Mouse (Mus musculus) heart, adult 2 months (tissue): ENCODE data around the gene Pla2g4d. TPM values are rescaled to one million over a fixed set of nuclear protein-coding genes. Genes with fewer than 3 reads are reported as not detected.

Experiments used
- DNase-seq, 2 experiments: peaks; one replicate each; pipeline ENCODE4 v3.0.0; 2021
- H3K27ac ChIP-seq: fragments of 200-600 bp; 2 replicates; pipeline ENCODE4 v1.8.1; 2022
- H3K27me3 ChIP-seq: fragments of 200-500 bp; 2 replicates; pipeline ENCODE4 v1.6.1; 2012; ENCODE audit warnings: mild to moderate bottlenecking, low read length, inconsistent platforms, mixed read lengths; ENCODE audit not compliant: control insufficient read depth, insufficient read depth
- H3K36me3 ChIP-seq: fragments of 200-500 bp; 2 replicates; pipeline ENCODE4 v1.6.1; 2012; ENCODE audit warnings: low read length, inconsistent platforms; ENCODE audit not compliant: control insufficient read depth, insufficient read depth
- H3K4me1 ChIP-seq: fragments of 200-500 bp; 2 replicates; pipeline ENCODE4 v1.6.1; 2011; ENCODE audit warnings: low read length; ENCODE audit not compliant: control insufficient read depth, insufficient read depth
- H3K4me3 ChIP-seq: fragments of 200-600 bp; 2 replicates; pipeline ENCODE4 v1.8.1; 2022
- H3K79me2 ChIP-seq: fragments of 200-500 bp; replicated peaks from 2 replicates; pipeline ENCODE4 v1.6.1; 2012; ENCODE audit warnings: mild to moderate bottlenecking, inconsistent platforms, low read length, moderate library complexity, mixed read lengths; ENCODE audit not compliant: control insufficient read depth, insufficient read depth
- H3K9ac ChIP-seq: fragments of 200-500 bp; 2 replicates; pipeline ENCODE4 v1.6.1; 2012; ENCODE audit warnings: low read depth, mild to moderate bottlenecking, control low read depth, inconsistent platforms, low read length, mixed read lengths
- CTCF ChIP-seq: fragments of 200-600 bp; IDR thresholded peaks from 2 replicates; pipeline ENCODE4 v1.8.1; 2022; ENCODE audit warnings: antibody characterized with exemption, mild to moderate bottlenecking, moderate library complexity
- EP300 ChIP-seq: fragments of 200-500 bp; IDR thresholded peaks from 2 replicates; pipeline ENCODE4 v1.6.1; 2011; ENCODE audit warnings: low read depth, low read length, control low read depth; ENCODE audit not compliant: insufficient read depth
- POLR2A ChIP-seq: fragments of 200-500 bp; IDR thresholded peaks from 2 replicates; pipeline ENCODE4 v1.6.1; 2011; ENCODE audit warnings: mild to moderate bottlenecking, low read depth, low read length, control low read depth; ENCODE audit not compliant: insufficient read depth
- WGBS: fragments of 180-500 bp; shearing (Covaris S2); methylation state at CpG from one replicate; pipeline ENCODE4 v1.1.7; 2018; 5-methylcytosine and 5-hydroxymethylcytosine counted together
- intact Hi-C: fragments of 180-260 bp; cut with DNase I; formaldehyde crosslinking; loops from one replicate; pipeline ENCODE4 v1.15.1; 2025
- long read RNA-seq: library from polyadenylated mRNA; stranded (forward); transcript quantifications from one replicate; pipeline ENCODE4 v2.0.0, GENCODE M21; 2021
- polyA plus RNA-seq: library from polyadenylated mRNA; depleted of rRNA; stranded (reverse); fragments of >200 nt; gene quantifications from 2 replicates; pipeline ENCODE4 v1.2.3, GENCODE M21; 2012; rRNA removed
- total RNA-seq, 2 experiments: library from RNA; stranded (reverse); gene quantifications; 2 replicates each; pipeline ENCODE4 v1.2.3; 2021

Gene Pla2g4d
- total RNA-seq = not detected
- not detected in 2 replicates for polyA plus RNA-seq
- long read RNA-seq = 0 reads

GRCm38 (mm10) chr2:120288995-120289394 lies at the start of gene Pla2g4d:
Gene Pla2g4d, minus strand, starts transcription at chr2:120289197.
- intact Hi-C loops = no loop called here
- H3K36me3 ChIP-seq = no peaks in the 10 kb centered on the region
- no peak within 1 kb of the TSS for H3K4me3 ChIP-seq
- no peaks in the 10 kb centered on the region for H3K27me3 ChIP-seq
- no peak within 1 kb of the TSS for H3K9ac ChIP-seq
- H3K27ac ChIP-seq = no peak within 1 kb of the TSS
- no peaks in the 10 kb centered on the region for H3K4me1 ChIP-seq
- H3K79me2 ChIP-seq = no peaks in the 10 kb centered on the region
- 57% methylated on average over 5 of the region's 5 CpGs for WGBS
- DNase-seq = no peak
- TF ChIP-seq POLR2A (no peak), EP300 (no peak), CTCF (no peak)

GRCm38 (mm10) chr2:120337886-120338285 lies 48.9 kb upstream of the Pla2g4d start:
- Histone ChIP-seq H3K79me2 (no peaks in the 10 kb centered on the region), H3K4me1 (no peaks in the 10 kb centered on the region), H3K4me3 (no peak overlapping the region), H3K36me3 (no peaks in the 10 kb centered on the region), H3K9ac (no peak overlapping the region), H3K27ac (no peak overlapping the region), H3K27me3 (no peaks in the 10 kb centered on the region)
- 50% methylated on average over 2 of the region's 2 CpGs for WGBS
- intact Hi-C loops = no loop called here
- TF ChIP-seq POLR2A = no peak
- TF ChIP-seq EP300 = no peak
- peak; percentile 48 for TF ChIP-seq CTCF
- no peak for DNase-seq

GRCm38 (mm10) chr2:120331575-120331974 lies 42.6 kb upstream of the Pla2g4d start:
- no peak overlapping the region for H3K4me3 ChIP-seq
- H3K27ac ChIP-seq = no peak overlapping the region
- DNase-seq = no peak
- no peaks in the 10 kb centered on the region for H3K27me3 ChIP-seq
- H3K79me2 ChIP-seq = no peaks in the 10 kb centered on the region
- no peaks in the 10 kb centered on the region for H3K4me1 ChIP-seq
- no peak overlapping the region for H3K9ac ChIP-seq
- WGBS = 83% methylated on average over 4 of the region's 4 CpGs
- intact Hi-C loops = no loop called here
- H3K36me3 ChIP-seq = no peaks in the 10 kb centered on the region
- TF ChIP-seq EP300 (no peak), POLR2A (no peak), CTCF (no peak)

- Histone ChIP-seq H3K27me3 (no peaks in the 10 kb centered on the region), H3K79me2 (no peaks in the 10 kb centered on the region), H3K9ac (no peak overlapping the region), H3K27ac (no peak overlapping the region), H3K36me3 (no peaks in the 10 kb centered on the region), H3K4me1 (no peaks in the 10 kb centered on the region), H3K4me3 (no peak overlapping the region)
- WGBS = 76% methylated on average over 4 of the region's 4 CpGs
- intact Hi-C loops = no loop called here
- no peak for DNase-seq
- TF ChIP-seq EP300 = no peak
- no peak for TF ChIP-seq POLR2A
- TF ChIP-seq CTCF = no peak
Measured at GRCm38 (mm10) chr2:120315077-120315476, 26.1 kb upstream of the Pla2g4d start.

GRCm38 (mm10) chr2:120314487-120314886 lies 25.5 kb upstream of the Pla2g4d start:
- 85% methylated on average over 4 of the region's 4 CpGs for WGBS

GRCm38 (mm10) chr2:120313976-120314375 lies 25.0 kb upstream of the Pla2g4d start, which contains the start of gene Pla2g4f:
Gene Pla2g4f, minus strand, starts transcription at chr2:120314165.
- TF ChIP-seq EP300 = no peak
- no peak for TF ChIP-seq CTCF
- TF ChIP-seq POLR2A = no peak
- H3K79me2 ChIP-seq = no peaks in the 10 kb centered on the region
- no peak within 1 kb of the TSS for H3K27ac ChIP-seq
- H3K9ac ChIP-seq = no peak within 1 kb of the TSS
- 60% methylated on average over 3 of the region's 3 CpGs for WGBS
- H3K27me3 ChIP-seq = no peaks in the 10 kb centered on the region
- no peak within 1 kb of the TSS for H3K4me3 ChIP-seq
- DNase-seq = no peak
- no peaks in the 10 kb centered on the region for H3K4me1 ChIP-seq
- H3K36me3 ChIP-seq = no peaks in the 10 kb centered on the region
- intact Hi-C loops = no loop called here

More at GRCm38 (mm10) chr2:120314487-120314886, 25.5 kb upstream of the Pla2g4d start:
- no peaks in the 10 kb centered on the region for H3K4me1 ChIP-seq
- intact Hi-C loops = no loop called here
- H3K79me2 ChIP-seq = no peaks in the 10 kb centered on the region
- H3K27ac ChIP-seq = no peak overlapping the region
- DNase-seq = no peak
- no peak overlapping the region for H3K9ac ChIP-seq
- no peaks in the 10 kb centered on the region for H3K27me3 ChIP-seq
- no peak overlapping the region for H3K4me3 ChIP-seq
- TF ChIP-seq POLR2A (no peak), CTCF (no peak), EP300 (no peak)
- H3K36me3 ChIP-seq = no peaks in the 10 kb centered on the region
